Mouse (Mus musculus) midbrain, embryonic 14.5 days (tissue): Measurements from ENCODE around the gene Zfp219. TPM values are rescaled to one million over a fixed set of nuclear protein-coding genes. Genes with fewer than 3 reads are reported as not detected.

Source experiments
- ATAC-seq: fragments of 200-750 bp; cut with Nextera tagmentation; 2 replicates; pipeline ENCODE4 v1.8.0; 2017; ENCODE audit warnings: moderate number of reproducible peaks, moderate library complexity; ENCODE audit not compliant: low FRiP score, low TSS enrichment
- DNase-seq: peaks from one replicate; pipeline ENCODE4 v3.0.0-alpha.2; 2015
- H3K27ac ChIP-seq: fragments of 300-500 bp; sonication (generic); replicated peaks from 2 replicates; pipeline ENCODE4 v1.5.1; 2014; ENCODE audit warnings: mild to moderate bottlenecking, low read depth, low read length, moderate library complexity
- H3K27me3 ChIP-seq: fragments of 300-500 bp; sonication (generic); 2 replicates; pipeline ENCODE4 v1.6.1; 2014; ENCODE audit warnings: low read length, control low read depth, mixed read lengths; ENCODE audit not compliant: control insufficient read depth, insufficient read depth
- H3K36me3 ChIP-seq: fragments of 300-500 bp; sonication (generic); 2 replicates; pipeline ENCODE4 v1.6.1; 2014; ENCODE audit warnings: low read length, control low read depth; ENCODE audit not compliant: control insufficient read depth, insufficient read depth
- H3K4me1 ChIP-seq: fragments of 300-500 bp; sonication (generic); 2 replicates; pipeline ENCODE4 v1.6.1; 2014; ENCODE audit warnings: mild to moderate bottlenecking, antibody characterized with exemption, low read length, control low read depth; ENCODE audit not compliant: control insufficient read depth, insufficient read depth
- H3K4me2 ChIP-seq: fragments of 300-500 bp; sonication (generic); 2 replicates; pipeline ENCODE4 v1.6.1; 2014; ENCODE audit warnings: mild to moderate bottlenecking, low read length, moderate library complexity
- H3K4me3 ChIP-seq: fragments of 300-500 bp; sonication (generic); replicated peaks from 2 replicates; pipeline ENCODE4 v1.5.1; 2014; ENCODE audit warnings: low read depth, low read length
- H3K9ac ChIP-seq: fragments of 300-500 bp; sonication (generic); replicated peaks from 2 replicates; pipeline ENCODE4 v1.6.1; 2014; ENCODE audit warnings: mild to moderate bottlenecking, low read length, moderate library complexity
- H3K9me3 ChIP-seq: fragments of 300-500 bp; sonication (generic); 2 replicates; pipeline ENCODE4 v1.6.1; 2016; ENCODE audit warnings: low read length, control low read depth, mixed read lengths; ENCODE audit not compliant: control insufficient read depth
- WGBS: fragments of 180-500 bp; shearing (Covaris S2); extraction: QIAGEN DNeasy Blood & Tissue Kit; methylation state at CpG from one replicate; pipeline ENCODE4 v1.1.7; 2014; 5-methylcytosine and 5-hydroxymethylcytosine counted together
- polyA plus RNA-seq: library from polyadenylated mRNA; unstranded; fragments of >200 nt; fragmentation: Nextera tagmentation; extraction: Ambion mirVana; gene quantifications from 2 replicates; pipeline ENCODE4 v1.2.1, GENCODE M21; 2014

The Zfp219 gene
- polyA plus RNA-seq, 1 experiment from 2014 or later = 46.9 TPM

- peaks cover 57% of the 10 kb centered on the region for H3K4me1 ChIP-seq
- peak within 1 kb of the TSS; percentile 99 for H3K27ac ChIP-seq
- H3K36me3 ChIP-seq = no peaks in the 10 kb centered on the region
- peak within 1 kb of the TSS; percentile 69 for H3K4me2 ChIP-seq
- 25% methylated on average over 6 of the region's 6 CpGs for WGBS
- DNase-seq (no peak), ATAC-seq (no peak)
- no peaks in the 10 kb centered on the region for H3K9me3 ChIP-seq
- H3K27me3 ChIP-seq = no peaks in the 10 kb centered on the region
- peak within 1 kb of the TSS; percentile 68 for H3K4me3 ChIP-seq
- peak within 1 kb of the TSS; percentile 94 for H3K9ac ChIP-seq
Measured at GRCm38 (mm10) chr14:52015445-52016100, 5.0 kb downstream of the Zfp219 start, which contains the start of gene Tmem253. Tmem253 (plus strand) TSS chr14:52015658.

GRCm38 (mm10) chr14:52014761-52015311, 5.7 kb downstream of the Zfp219 start:
- H3K4me1 ChIP-seq = peaks cover 60% of the 10 kb centered on the region
- no peaks in the 10 kb centered on the region for H3K9me3 ChIP-seq
- DNase-seq (peak; percentile 84), ATAC-seq (peak; percentile 29)
- H3K9ac ChIP-seq = peak overlapping the region; percentile 94
- peak overlapping the region; percentile 69 for H3K4me2 ChIP-seq
- peak overlapping the region; percentile 68 for H3K4me3 ChIP-seq
- 0 out of 2 replicates have a peak, but pooled peaks cover under 1% of the 10 kb centered on the region for H3K36me3 ChIP-seq
- under 1% methylated on average over 26 of the region's 28 CpGs for WGBS
- peak overlapping the region; percentile 99 for H3K27ac ChIP-seq
- no peaks in the 10 kb centered on the region for H3K27me3 ChIP-seq

DNA sequence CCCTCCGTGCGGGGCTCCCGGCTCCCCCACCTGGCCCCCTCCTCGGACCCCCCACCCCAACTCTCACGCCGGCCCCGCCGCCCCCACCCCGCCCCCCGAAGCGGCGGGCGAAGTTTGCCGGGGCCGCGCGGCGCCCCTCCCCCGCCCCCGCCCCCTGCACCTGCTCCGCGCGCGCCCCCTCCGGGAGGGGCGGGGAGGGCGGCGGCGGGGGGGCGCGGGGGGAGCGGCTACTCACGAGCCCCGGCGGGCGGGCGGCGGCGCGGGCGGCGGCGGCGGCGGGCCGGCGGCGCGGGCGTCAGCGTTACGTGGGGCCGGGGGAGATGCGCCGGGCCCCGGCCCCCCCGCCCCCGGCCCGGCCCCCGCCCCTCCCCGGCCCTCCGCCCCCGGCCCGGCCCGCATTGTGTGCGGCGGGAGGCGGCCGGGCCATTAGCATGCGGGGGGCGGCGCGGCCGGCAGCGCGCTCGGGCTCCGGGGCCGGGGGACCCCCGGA, 6.2 kb downstream of the Zfp219 start:
- Histone ChIP-seq H3K4me2 (peak overlapping the region; percentile 69), H3K27ac (peak overlapping the region; percentile 99), H3K4me1 (peaks cover 65% of the 10 kb centered on the region), H3K4me3 (peak overlapping the region; percentile 68), H3K36me3 (peaks cover 5% of the 10 kb centered on the region; the same call in 1 of the 2 replicates), H3K9me3 (no peaks in the 10 kb centered on the region), H3K27me3 (no peaks in the 10 kb centered on the region), H3K9ac (peak overlapping the region; percentile 94)
- ATAC-seq (peak; percentile 44), DNase-seq (no peak)
- 3% methylated on average over 9 of the region's 80 CpGs for WGBS

DNA sequence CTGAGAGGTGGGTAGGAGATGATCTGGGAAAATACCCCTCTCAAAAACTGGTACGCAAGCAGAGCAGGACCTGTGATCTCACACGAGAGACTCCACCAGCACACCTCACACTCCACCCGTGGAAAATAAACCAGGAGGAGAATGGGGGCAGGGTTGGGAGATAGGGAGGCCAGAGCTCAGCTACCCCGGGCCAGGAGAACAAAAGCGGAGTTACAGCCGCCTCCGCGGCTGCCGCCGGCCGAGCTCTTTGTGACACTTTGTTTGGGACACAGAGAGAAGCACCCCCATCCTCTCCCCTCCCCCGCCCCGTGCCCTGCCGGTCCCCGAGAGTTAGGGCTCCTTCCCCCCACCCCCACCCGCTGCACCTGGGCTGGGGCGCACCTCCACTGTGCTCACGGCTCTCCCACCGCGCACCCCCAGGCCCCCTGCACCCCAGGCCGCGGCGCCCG, 6.7 kb downstream of the Zfp219 start:
- Histone ChIP-seq H3K4me2 (peak overlapping the region; percentile 69), H3K4me3 (peak overlapping the region; percentile 68), H3K9me3 (no peaks in the 10 kb centered on the region), H3K27ac (peak overlapping the region; percentile 99), H3K4me1 (peaks cover 67% of the 10 kb centered on the region), H3K9ac (peak overlapping the region; percentile 94), H3K27me3 (no peaks in the 10 kb centered on the region), H3K36me3 (peaks cover 11% of the 10 kb centered on the region)
- DNase-seq (peak; percentile 78), ATAC-seq (peak; percentile 4)
- WGBS = 2% methylated on average over 18 of the region's 24 CpGs

DNA sequence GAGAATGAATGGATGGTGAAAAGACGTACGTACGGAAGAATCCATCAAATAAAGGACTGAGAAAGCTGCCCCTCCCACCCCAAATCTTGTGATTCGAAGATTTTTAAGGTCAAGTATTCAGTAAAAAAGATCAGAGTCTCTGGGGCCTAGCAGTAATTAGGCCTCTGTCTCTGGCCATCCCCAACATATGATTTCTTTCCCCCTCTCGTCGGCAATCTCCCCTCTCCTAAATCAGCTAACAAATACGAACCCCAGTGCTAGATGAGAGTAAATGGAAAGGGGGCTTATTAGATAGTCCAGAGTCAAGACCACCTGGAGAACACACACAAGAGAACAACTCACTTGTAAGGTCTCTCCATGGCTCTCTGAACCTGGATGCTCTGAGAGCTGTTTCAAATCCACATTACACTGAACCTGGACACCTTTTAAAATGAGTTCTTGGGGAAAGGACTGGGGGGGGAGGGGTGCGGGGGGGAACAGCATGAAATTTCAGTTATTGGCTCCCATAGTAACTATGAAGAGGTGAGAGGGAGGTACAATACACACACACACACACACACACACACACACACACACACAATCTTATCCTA, 7.4 kb downstream of the Zfp219 start:
- Histone ChIP-seq H3K27ac (peak overlapping the region; percentile 99), H3K4me3 (peak overlapping the region; percentile 68), H3K27me3 (no peaks in the 10 kb centered on the region), H3K4me2 (peak overlapping the region; percentile 69), H3K9ac (peak overlapping the region; percentile 94), H3K4me1 (peaks cover 69% of the 10 kb centered on the region), H3K36me3 (peaks cover 17% of the 10 kb centered on the region), H3K9me3 (no peaks in the 10 kb centered on the region)
- ATAC-seq = no peak
- 3% methylated on average over 8 of the region's 8 CpGs for WGBS
- DNase-seq = no peak

- H3K27me3 ChIP-seq = no peaks in the 10 kb centered on the region
- peak overlapping the region; percentile 68 for H3K4me3 ChIP-seq
- peak overlapping the region; percentile 99 for H3K27ac ChIP-seq
- ATAC-seq (no peak), DNase-seq (peak; percentile 32)
- H3K9me3 ChIP-seq = no peaks in the 10 kb centered on the region
- peak overlapping the region; percentile 69 for H3K4me2 ChIP-seq
- H3K36me3 ChIP-seq = peaks cover 19% of the 10 kb centered on the region
- 10% methylated on average over 5 of the region's 5 CpGs for WGBS
- peak overlapping the region; percentile 94 for H3K9ac ChIP-seq
- H3K4me1 ChIP-seq = peaks cover 69% of the 10 kb centered on the region
Measured at GRCm38 (mm10) chr14:52012553-52012952, 8.0 kb downstream of the Zfp219 start.

DNA sequence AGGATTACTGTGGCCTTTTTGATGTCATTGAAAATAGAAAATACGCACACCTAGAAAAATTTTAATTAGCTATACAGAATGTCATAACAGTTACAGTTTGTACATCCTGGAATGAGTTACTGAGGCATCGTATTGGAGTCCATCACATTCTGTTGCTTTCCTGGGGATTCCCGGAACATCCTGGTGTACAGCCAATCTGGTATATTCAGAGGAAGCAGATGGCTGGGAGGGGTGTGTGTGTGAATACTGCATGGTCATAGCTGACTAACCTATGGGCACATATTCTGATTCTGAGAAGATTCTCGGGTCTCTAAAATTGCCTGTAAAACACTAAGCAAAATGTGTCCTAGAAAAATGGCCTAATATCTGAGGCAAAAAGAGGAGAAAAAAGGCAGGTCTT, 8.4 kb downstream of the Zfp219 start:
- DNase-seq = peak; percentile 50
- peak overlapping the region; percentile 99 for H3K27ac ChIP-seq
- H3K4me3 ChIP-seq = peak overlapping the region; percentile 68
- peaks cover 23% of the 10 kb centered on the region for H3K36me3 ChIP-seq
- WGBS = 35% methylated on average over 4 of the region's 4 CpGs
- no peaks in the 10 kb centered on the region for H3K27me3 ChIP-seq
- H3K9ac ChIP-seq = peak overlapping the region; percentile 94
- no peaks in the 10 kb centered on the region for H3K9me3 ChIP-seq
- peaks cover 73% of the 10 kb centered on the region for H3K4me1 ChIP-seq
- peak overlapping the region; percentile 69 for H3K4me2 ChIP-seq
- ATAC-seq = no peak

DNA sequence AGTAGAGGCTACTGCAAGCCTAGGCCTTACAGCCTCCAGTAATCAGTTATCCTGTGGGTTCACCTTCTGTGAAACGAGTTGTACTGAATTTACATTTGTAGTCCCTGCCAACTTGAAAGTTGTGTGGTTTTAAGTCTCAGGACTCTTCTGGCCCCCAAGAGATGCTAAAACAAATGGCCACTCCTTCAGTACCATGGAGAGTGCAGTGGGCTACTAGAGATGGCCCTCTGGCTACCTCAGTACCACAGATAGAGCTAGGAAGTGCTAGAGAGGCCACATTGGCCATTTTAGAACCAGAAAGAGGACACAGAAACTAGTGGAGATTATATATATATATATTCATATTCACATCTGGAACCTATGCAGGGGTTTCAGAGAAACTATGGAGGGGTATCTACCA, 8.8 kb downstream of the Zfp219 start:
- Histone ChIP-seq H3K9me3 (no peaks in the 10 kb centered on the region), H3K4me3 (peak overlapping the region; percentile 38; the same call in 1 of the 2 replicates), H3K4me1 (peaks cover 70% of the 10 kb centered on the region), H3K9ac (no peak overlapping the region), H3K27me3 (no peaks in the 10 kb centered on the region), H3K4me2 (peak overlapping the region; percentile 69), H3K27ac (peak overlapping the region; percentile 99), H3K36me3 (peaks cover 27% of the 10 kb centered on the region)
- DNase-seq (no peak), ATAC-seq (no peak)
- WGBS = 14% methylated on average over 1 of the region's 1 CpGs
